Mouse (Mus musculus) spleen, postnatal 4 days (tissue): ENCODE data around the gene Nol4l.

Experiments
- DNase-seq, 2 experiments: peaks; one replicate each; pipeline ENCODE4 v3.0.0; 2022; ENCODE audit warnings: low spot score in 2 of 2

Gene Nol4l

DNA sequence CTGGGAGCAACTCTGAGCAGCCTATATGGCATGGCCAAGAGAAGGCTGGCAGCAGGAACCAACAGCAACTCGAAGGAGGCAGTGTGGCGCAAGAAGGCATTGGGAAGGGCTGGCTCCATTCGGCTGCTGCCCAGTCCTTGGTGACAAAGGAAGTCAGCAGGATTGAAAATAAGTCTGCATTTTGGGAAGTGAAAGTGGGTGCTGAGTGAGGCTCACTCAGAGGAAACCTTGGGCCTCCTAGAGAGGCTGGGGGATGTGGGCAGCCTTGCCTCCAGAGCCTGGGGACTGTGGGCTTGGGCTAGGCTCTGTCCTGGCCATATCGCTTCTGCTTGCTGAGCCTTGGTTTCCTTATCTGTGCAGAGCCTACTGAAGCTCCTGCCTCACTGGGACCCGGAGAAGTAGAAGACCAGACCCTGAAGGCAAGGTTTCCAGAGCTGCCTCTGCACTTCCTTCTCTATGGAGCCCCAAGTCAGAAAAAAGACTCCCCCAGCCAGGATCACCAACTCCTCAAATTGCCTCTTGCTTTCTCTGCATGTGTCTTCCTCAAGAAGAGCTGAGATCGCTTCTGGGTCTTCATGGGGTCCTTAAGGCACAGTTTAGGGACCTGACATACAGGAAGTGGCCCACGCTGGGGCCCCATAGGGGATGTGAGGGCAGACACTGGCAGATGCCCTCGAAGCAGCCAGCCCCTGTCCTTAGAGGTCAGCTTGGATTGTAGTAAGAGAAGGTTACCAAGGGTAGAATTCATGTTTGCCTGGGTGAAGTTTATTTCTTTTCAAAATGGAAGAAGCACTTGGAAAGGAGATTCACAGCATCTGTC lies 14.3 kb upstream of the Nol4l start:
- peak in 1 of 2 experiments; percentile 50 for DNase-seq

DNA sequence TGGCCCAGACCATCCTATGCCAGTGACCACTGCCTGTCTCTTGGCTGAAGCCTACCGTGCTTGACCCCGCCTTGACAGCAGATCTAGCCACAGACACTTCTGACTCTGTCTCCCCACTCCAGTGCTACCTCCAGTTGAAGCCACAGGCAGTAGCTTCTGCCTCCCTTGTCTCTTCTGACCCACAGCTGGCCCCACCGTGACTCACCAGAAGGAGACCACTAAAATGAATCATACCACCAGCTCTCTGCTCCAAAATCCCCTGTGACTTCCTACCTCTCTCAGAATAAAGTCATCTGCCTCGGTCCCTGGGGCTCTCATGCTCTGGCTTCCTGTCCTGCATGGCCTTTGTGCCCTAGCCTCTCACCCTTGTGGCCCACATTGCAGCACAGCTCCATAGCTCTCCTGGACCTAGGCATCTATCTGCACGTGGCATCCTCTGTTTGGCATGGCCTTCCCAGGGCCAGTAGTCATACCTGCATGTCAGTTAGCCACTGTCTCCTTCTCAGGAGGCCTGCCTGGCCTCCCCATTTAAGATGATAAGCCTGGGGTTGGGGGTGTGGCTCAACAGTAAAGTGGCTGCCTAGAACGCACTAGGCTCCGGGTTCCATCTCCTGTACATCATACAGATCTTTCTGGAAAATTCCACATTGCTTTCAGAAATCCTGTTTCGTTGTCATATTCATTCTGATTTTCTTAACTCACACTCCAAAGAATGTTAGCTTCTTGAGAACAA lies 13.3 kb upstream of the Nol4l start:
- DNase-seq = no peak

DNA sequence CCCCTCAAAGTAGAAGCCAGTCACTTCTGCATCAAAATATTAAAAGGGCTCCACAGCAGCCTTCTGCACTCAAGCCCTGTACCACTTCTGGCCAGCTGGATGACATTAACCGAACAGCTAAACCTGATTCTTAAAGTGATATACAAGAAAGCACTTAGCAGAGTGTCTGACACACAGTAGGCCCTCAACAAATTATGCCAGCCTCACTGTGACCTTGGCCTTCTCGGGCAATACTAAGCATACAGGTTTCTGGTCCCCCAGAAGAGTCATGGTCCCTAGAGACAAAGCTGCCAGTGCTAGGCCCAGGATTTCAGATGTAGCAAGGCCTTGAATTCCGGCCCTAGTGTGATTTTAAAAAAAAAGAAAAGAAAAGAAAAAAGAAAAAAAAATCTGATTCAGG lies 9.1 kb upstream of the Nol4l start:
- no peak for DNase-seq

DNA sequence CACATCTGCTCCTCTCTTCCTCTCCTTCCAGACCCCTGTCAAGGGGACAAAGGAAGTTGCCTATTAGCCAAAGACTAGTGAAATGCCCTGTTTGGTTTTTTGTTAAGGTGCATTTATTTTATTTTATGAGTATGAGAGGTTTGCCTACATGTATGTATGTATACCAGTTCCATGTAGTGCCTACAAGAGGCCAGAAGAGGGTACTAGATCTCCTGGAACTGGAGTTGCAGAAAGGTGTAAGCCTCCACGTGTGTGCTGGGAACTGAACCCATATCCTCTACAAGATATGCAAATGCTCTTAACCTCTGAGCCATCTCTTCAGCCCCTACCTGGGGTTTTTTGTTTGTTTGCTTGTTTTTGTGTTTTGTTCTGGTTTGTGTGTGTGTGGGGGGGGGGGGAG lies 4.2 kb upstream of the Nol4l start:
- no peak for DNase-seq

DNA sequence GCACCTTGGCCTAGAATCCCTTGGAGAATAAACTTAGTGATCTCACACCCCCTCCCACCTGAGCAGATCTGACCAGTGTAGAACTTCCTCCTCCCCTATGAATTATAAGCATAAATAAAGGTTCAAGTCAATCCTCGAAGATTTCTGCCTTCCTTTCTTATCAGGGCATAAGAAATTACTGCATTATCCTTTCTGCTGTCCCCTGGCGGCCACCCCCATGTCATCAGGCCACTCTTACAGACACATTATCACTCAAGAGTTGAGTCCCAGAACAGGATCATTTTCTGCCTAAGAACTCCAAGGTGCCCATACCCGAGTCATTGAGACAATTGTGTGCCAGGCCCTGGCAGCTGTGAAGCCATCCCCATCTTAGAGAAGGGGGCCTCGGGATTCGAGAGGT lies 1.2 kb upstream of the Nol4l start:
- DNase-seq = no peak

DNA sequence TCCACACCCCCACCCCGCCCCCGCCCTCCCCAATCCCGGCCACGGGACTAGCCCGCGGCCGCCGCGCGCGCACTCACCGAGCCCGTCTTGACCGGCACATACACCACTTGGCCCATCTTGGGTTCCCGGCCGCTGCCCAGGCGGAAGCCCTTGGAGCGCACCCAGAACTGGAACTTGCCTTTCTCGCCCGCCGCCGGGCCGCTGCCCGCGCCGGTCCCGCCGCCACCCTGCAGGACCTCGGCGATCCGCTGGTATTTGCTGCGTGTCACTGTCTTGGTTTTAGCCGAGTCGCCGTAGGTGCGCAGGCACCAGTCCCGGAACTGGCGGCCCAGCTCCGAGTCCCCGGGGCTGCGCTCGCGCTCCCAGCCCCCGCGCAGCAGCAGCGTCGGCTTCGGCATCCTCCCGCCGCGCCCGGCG lies 398 bp downstream of the Nol4l start:
- DNase-seq = peak; percentile 50 to 82

DNA sequence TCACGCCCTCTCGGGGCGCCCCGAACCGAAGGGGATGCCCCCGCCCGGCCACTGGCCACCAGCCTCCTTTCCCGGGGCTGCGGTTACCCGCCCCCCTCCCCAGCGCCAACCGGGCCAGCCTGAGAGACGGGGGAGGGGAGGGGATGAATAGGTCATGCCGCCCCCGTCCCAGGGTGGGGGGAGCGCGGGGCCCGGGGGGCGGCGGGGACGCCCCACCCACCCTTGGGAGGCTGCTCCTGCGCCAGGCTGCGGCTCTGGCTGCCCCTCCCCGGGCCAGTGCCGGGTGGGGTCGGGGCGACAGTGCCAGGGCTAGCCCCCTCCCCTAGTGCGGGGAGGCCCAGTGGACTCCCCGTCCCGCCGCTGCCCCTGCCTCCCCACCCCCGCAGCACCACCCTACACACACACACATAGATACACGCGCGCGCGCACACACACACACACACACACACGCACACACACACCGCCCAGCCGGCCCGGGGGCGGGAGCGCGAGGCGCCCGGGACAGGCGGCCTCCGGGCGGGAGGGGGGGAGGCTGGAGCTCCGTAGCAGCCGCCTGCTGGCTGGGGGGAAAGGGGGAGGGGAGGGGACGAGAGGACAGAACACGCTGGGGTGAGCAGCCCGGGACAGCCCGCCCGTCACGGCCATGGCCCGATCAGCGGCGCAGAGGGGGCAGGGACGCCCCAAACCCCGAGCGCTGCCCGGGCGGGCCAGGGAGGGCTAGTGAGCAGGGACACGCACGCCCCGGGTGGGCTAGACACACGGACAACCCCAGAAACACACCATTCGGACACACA lies 1.0 kb downstream of the Nol4l start:
- peak; percentile 49 to 84 for DNase-seq

DNA sequence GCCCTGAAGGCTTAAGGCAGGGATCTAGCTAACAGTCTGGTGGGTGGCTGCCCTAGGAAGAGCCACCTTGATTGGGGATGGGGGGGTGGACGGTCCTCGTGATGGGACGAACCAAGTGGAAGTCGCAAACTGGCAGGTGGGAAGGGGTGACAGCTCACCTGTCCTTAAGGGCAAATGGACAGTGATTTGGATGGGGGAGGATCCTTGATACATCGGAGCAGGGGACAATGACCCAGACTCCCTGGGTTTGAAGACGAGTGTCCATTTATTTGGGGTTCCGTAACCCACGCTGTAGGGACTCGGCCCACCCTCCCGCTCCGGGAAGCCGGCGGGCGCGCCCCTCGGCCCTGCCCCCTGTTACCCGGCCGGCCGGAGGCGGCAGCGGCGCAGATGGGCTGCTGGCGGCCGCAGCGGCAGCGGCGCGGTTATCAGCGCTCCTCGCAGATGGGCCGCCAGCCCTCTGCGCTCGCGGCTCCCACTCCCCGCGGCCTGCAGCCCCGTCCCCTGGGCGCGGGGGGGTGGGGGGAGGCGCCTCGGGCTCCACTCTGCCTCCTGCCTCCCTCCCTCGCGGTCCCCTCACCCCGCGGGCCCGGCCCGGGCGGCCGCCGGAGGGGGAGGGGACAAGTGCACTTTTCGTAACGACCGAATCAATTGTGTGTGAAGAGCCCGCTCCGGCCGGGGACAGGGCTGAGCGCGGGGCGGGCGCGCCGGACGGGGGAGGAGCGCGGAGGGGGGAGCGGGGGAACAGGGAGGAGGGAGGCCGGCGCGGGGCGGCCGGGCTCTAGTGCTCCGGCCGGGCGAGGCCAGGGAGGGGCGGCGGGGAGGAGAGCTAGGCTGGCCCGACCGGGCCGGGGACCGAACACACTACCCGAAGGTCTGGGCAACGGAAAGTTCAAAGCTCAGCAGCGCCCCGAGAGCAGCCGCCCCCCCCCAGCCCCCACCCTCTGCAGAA lies 1.9 kb downstream of the Nol4l start:
- DNase-seq = peak; percentile 65 to 82

DNA sequence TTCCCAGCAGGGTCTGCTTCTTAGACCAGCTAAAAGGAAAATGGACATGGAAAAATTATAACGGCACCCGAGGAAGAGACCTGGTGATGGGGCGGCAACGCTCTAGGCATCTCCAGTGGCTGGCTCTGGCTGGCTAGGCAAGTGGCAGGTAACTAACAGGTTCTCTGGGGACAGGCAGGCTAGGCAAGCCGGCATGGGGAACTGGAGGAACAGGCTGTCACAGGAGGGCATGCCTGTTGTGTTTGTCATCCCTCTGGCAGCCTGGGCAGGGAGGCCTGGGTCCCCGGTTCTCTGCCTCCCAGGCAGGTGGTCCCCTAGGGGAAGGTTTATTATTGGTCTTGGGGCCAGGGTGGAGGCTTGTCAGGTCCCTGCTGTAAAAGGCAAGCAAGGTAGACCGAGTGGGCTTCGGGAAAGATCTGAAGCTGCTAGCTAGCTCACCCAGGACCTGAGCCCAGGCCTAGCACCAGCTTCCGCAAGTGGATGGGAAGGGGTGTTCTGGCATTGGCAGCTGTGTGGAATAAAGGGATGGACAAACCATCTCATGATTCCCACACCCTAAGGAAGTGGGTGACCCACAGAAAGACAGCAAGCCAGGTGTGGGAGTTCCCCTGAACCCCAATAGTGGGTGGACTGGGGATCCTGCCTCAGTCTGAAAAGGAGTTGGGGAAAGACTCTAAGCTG lies 2.8 kb downstream of the Nol4l start:
- DNase-seq = no peak

DNA sequence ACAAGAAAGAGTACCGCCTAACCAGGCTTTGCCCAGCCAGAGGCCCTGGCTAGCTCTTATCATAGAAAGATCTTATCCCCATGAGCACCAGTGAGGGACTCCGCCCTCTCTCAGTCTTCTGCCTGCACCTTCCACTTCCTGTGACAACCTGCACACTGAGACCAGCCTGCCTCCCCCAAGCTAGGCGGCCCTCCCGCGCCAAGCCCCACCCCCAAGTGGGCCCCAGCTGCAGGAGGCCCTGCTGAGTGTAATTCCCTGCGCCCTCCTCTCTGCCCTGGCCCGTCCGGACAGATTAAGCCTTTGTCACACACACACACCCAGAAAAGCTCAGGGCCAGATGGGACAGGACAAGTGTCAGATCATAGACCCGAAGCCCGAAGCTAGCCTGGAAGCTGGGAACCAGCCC lies 3.9 kb downstream of the Nol4l start:
- peak; percentile 78 to 84 for DNase-seq

DNA sequence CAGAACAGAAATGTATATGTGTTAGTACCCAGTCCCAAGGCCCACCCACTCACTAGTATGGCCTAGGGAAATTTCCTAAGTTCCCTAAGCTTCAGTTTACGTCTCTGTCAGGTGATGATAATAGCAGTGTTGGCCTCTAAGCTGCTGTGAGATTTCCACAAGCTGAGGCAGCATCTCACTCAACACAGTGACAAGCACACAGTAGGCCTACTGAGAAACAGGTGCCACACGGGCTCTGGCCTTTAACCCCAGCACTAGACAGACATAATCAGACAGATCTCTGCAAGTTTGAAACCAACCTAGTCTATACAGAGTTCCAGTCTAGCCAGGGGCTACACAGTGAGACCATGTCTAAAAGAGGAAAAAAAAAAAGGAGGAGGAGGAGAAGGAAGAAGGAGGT lies 5.0 kb downstream of the Nol4l start:
- DNase-seq = no peak

DNA sequence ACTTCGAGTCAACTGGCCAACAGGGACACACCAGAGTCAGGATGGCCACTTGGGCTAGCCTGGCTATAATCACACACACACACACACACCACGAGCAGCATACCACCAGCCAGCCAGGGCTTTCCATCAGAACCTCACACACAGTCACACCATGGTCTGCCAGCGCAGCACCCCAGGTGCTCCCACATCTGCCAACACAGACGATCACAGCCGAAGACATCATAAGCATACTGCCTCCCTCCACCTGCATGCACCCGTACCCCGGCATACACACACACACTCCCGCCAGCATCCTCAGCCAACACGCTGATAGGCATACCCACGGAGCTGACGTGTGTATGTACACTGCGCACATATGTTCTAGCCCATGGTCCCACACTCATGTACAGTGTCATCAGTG lies 6.1 kb downstream of the Nol4l start:
- DNase-seq = peak in 1 of 2 experiments; percentile 64

DNA sequence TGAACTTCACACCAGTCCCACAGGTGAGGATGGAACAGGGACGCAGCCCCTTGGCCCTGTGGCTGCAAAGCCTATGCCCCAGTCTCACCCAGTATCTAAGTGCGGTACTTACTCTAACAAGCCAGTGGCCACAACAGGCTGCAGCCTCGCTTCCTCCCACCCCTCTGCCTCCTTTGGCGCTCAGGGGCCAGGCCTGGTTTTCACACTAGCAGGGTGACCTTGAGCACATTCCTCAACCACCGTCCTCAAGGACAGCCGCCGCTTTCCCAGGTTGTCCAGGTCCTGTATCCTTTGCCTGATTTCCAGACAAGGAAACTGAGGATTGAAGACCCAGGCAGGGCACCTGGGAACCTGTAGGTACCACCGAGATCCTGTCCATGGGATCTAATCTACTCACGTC lies 6.6 kb downstream of the Nol4l start:
- no peak for DNase-seq

DNA sequence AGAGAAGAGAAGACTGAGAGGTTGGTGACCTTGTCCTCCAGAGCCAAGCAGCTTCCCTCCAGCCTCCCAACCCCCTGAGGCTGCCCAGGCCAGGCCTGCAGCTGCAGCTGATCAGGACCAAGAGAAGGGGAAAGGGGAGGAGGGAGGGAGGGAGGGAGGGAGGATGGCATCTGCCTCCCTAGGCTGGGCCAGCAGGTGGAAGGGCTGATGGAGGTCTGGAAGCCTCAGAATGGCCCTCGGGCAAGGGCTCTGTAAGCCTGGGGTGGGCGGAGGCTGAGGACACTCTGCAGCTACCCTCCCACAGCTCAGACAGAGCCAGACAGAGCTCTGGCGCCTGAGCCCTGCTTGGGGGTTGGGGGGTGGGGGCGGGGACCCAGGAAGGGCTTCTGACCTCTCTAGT lies 7.5 kb downstream of the Nol4l start:
- no peak for DNase-seq

DNA sequence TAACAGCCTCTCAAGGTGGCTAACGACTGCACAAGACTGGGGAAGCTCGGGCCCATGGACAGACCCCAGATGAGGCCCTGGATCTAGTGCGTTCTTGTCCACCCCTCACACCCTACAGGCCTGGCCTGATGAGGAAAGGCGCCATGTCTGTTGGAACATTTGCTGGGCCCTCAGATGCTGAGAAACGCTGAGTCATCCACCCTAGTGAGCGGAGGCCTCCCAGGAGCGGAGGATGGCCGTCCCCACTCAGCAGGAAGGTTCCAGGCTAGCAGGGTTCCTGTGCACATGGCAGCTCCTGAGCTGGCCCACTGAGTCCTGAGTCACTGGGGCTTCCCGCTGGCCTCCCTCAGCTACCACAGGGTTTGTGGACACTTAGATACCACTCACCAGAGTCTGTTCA lies 9.7 kb downstream of the Nol4l start:
- DNase-seq = peak in 1 of 2 experiments; percentile 50

DNA sequence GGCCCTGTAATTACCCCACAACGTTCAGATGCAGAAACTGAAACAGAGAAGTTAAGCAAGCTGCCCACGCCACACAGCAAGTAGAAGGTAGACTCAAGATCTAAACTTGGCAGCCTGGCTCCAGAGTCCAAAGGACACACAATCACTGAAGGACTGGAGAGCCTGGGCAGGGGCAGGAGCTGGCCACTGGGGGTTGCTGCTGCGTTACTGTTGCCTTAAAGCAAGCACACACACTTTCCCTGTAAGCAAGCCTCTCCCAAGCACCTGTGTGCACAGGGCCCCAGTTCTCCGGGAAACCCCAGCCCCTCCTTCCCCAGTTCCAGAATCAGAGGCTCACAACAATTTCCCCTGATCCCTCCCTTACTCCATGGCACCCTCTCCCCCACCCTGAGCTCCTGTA lies 12.8 kb downstream of the Nol4l start:
- no peak for DNase-seq

DNA sequence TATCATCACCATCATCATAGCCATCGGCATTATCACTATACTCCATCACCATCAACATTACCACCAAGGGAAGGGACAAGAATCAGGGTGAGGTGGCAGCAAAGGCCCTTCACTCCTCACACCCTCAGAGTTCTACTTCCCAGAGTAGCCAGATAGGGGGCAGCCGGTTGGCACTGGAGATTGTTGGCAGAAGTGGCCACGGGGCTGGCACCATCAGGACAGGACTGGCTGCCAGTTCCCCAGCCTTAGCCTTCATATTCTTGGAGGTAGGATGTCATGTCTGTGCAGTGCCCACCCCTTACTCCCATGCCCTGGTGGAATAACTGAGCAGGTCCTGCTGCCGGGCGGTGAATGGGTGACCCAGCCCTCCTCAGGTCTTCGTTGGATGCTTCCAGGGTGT lies 14.2 kb downstream of the Nol4l start:
- DNase-seq = no peak

DNA sequence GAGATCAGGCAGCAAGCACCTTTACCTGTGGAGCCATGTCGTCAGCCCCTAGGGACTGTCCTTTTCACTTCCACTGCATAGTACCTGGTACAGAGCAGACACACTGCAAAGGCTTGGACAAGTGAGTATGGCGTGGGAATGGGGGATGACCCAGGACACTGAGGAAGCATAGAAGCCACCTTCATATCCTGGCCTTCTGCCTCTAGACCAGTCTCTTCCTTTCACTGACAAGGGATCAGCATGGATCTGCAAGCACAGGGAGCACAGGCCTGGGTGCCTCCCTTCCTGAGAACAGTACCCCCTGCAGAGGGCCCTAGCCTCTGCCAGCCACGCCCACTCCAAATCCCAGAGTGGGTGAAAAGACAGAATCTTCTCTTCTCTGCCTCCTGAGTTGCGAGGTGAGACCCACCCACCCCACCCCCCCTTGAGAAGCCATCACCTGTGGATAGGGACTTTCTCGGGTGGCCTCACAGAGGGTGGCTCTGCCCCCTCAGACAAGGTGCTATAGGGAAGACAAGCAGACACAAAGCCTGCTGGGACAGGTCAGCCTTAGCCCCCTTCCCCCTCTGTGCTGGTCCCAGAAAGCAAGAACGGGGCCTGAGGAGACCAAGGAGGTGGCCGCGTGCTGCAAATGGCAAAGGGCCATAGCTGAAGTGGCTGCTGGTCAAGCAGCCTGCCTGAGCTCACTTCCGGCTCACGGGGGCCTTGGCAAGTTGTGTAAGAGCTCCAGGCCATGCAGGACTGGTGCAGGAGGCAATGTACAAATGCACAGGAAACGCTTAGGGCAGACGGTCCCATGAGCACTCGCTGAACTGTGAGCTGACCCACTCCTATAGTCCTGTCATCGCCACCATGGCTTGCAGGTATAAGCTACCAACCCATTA lies 15.0 kb downstream of the Nol4l start:
- no peak for DNase-seq

DNA sequence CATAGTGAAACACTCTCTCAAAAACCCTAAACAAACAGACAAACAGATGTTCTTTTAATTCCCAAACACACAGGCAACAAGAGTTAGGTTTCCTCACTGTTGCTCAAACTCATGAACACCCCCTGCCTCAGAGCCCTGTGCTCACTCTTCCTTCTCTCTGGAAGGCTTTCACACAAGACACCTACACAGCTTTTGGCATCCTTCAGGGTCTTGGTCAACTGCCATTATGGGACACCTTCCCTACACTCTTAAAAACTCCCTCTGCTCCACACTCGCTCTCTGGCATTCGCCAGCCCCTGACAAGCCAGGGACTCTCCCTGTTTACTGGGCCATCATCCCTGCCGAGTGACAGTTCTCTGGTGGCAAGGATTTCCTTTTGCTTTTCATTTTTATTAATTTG lies 15.8 kb downstream of the Nol4l start:
- no peak for DNase-seq
